Mouse (Mus musculus): ENCODE data around the gene Hhat. TPM values are rescaled to one million over a fixed set of nuclear protein-coding genes. Genes with fewer than 3 reads are reported as not detected.
A peak's percentile ranks its signal among the peaks of the same experiment; 100 is the strongest.

Gene Hhat
- total RNA-seq (2021) = 1 to 10 TPM; 1.6 to 3.3 TPM
- long read RNA-seq, experiment 1, partial matches to known transcripts = 1 of 1 reads
- long read RNA-seq, experiment 1, other reads (novel, unspliced or antisense) = 0 of 1 reads
- long read RNA-seq, experiment 2 = 0 reads

- peak; percentile 79 to 87 for DNase-seq
These were observed at the start of gene Hhat for GRCm38 (mm10) chr1:192770495-192771331. Gene Hhat (minus strand): TSS chr1:192771223.

GRCm38 (mm10) chr1:192818334-192818733 is 47.3 kb upstream of the Hhat start:
- peak in 1 of 2 experiments; percentile 46 for DNase-seq

GRCm38 (mm10) chr1:192815789-192816188 is 44.8 kb upstream of the Hhat start:
- DNase-seq = no peak

- no peak for DNase-seq
These were observed 43.7 kb upstream of the Hhat start for GRCm38 (mm10) chr1:192814700-192815099.

DNA sequence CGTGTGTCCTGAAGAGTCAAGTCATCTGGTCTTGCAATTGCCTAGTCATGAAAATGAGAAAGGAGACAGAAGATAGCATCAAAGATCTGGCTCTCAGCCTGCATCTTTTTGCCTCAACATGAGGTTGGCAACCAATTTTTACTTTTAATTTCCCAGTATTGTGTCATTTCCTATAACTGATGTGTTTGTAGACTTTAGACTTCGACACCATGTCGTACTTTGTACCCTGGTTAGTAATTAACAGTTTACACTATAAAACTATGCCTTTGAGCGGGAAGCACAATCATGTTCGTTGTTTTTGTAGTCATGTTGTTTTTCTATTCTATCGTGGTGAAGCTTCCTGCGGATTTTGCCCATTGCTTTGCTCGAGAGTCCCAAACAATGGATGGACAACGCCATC is 41.7 kb upstream of the Hhat start:
- DNase-seq = no peak

- no peak for DNase-seq
These were observed 41.3 kb upstream of the Hhat start for GRCm38 (mm10) chr1:192812290-192812689.

- peak; percentile 35 to 69 for DNase-seq
These were observed 35.4 kb upstream of the Hhat start for GRCm38 (mm10) chr1:192806168-192807157.

- DNase-seq = no peak
These were observed 29.3 kb upstream of the Hhat start for GRCm38 (mm10) chr1:192800338-192800737.

GRCm38 (mm10) chr1:192799165-192799991 is 28.4 kb upstream of the Hhat start:
- DNase-seq = no peak

DNA sequence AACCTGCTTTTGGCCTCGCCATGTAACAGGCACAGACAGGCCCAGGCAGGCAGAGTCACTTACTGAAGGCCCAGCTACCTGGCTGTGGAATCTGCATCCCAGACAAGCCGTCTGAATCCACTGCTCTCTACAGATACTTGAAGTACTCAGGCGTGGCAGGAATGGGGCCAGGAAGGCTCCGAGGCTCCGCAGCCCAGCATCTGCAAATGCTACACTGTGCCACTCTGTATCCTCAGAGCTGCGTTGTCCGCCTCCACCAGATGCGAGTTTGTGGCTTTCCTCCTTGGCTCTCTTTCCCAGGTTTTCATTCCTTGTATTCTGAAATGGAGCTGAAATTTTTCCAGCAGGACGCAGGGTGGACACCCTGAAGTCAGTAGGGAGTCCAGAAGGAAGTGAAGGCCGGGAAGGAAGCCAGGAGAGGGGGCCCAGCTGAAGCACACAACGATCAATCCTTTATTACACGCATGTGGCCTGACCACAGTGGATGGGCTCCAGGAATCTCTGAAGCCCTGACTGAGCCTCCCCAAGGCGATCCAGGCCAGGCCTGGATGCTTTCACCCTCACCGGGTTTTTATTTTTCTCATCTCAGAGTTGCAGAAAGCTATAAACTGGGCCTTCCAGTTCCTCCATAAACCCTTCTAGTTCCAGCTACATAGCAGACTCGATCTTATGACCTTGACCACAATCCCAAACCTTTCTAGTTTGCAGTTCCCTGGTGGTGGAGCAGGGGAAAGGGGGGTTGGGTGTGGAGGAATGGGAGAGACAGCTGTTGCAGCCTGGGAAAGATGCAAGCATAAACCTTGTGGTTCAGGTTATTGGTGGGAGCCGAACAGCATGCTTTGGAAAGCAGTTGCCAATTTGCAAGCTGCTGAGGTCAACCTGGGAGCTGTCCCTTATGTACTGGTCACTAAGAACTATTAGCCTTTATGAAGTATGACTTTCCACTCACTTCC is 27.5 kb upstream of the Hhat start:
- DNase-seq = peak; percentile 68 to 84

- no peak for DNase-seq
These were observed 25.9 kb upstream of the Hhat start for GRCm38 (mm10) chr1:192797011-192797274.

DNA sequence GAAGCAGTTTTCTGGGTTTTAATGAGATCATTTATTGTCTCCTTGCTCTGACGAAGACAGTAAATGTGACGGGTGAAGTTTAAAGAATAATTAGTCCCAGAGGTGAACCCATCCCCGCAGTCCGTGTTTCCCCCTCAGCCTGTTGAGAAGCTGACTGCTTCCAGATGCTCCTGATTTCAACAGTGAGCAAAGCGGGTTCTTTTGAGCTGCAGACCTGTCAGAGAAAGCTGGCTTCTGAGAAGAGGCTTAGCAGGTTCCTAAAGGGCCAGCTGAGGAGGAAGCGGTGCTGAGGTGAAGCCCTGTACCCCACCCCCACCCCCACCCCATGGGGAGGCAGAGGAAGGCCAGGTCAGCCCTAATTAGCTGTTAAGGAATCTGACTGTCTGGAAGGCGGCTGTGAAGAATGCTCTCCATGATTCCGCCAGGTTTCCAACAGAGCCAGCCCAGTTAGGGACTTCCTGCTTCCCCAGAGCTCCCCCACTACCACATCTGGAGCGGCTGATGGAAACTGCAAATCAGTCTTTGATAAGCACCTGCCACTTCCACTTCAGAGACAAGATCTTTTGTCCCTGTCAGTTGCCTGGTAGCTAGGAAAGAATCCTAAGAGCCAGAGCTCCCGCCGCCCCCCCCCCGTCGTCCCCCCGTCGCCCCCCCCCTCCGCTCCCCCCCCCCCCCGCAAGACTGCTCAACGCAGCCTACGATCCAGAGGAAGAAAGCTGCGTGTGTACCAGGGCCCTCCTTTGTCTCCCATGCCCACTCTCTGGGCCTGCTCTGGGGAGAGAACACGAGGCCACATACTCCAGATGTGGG is 25.4 kb upstream of the Hhat start:
- DNase-seq = no peak

DNA sequence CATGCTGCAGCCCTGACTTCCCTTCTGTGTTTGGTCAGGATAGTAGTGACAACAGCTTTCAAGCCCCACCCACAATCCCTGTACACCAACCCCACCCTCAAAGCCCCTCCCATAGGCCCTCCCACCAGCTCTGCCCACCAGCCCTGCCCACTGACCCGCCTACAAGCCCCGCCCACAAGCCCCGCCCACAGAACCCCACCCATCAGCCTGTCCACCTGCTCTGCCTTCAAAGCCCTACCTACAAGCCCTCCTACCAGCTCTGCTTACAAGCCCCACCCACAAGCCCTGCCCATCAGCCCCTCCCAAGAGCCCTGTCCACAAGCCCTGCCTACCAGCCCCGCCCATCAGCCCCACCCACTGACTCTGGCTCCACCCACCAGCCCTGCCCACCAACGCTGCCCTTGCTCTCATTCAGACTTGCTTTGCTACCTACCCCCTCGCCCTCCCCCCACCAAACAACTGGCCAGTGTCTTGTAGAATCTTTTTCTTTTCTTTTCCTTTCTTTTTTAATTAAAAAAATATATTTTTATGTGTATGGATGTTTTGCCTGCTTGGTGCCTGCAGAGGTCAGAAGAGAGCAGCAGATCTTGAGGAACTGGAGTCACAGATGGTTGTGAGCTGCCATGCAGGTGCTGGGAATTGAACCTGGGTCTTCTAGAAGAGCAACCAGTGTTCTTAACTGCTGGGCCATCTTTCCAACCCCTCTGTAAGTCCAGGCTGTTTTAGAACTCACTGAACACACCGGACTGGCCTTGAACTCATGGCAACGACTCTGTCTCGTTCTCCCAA is 24.1 kb upstream of the Hhat start:
- no peak for DNase-seq

DNA sequence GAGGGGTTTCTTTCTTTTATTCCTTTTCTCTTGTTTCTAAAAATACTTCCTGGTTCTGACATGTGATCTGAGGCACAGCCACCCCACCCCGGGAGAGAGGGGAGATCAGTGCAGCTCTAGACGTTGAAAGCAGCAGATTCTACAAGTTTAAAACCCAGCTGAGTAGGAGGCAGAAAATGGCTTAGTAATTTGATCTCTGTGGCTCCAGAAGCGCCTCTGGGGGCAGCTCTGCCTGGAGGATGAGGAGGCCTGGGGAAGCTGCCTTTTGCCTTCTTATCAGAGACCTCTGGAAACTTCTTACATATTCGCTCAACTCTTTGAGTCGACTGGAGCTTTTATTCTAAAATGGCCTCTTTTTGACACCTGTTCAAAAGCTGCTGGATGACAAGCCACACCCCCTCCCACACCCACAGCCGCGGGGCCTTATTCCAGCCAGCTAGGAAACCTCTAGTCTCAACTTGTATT is 20.9 kb upstream of the Hhat start:
- DNase-seq = no peak

DNA sequence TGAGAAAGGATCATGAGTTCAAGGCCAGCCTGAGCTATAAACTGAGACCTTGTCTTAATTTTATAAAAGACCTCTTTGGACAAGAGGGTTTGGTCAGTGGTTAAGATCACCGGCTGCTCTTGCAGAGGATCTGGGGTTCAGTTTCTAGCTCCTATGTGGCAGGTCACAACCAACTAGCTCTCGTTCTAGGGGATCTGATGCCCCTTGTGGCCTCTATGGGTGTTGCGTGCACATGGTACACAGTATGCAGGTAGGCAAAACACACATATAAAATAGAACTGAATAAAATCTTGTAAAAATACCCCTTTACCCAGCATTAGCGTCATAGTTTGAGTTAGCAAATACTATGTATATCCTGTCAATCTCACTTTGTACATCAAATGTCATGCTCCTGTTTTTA is 19.4 kb upstream of the Hhat start:
- peak in 1 of 2 experiments; percentile 46 for DNase-seq

- peak; percentile 78 to 84 for DNase-seq
These were observed 18.8 kb upstream of the Hhat start for GRCm38 (mm10) chr1:192789828-192790227.

GRCm38 (mm10) chr1:192789111-192789522 is 18.1 kb upstream of the Hhat start:
- peak; percentile 88 to 94 for DNase-seq

- no peak for DNase-seq
These were observed 15.2 kb upstream of the Hhat start for GRCm38 (mm10) chr1:192786194-192786593.

Measured in heart, adult 18-20 months (tissue).